Mouse (Mus musculus): ENCODE measurements around the gene Mia.

Gene Mia

DNA sequence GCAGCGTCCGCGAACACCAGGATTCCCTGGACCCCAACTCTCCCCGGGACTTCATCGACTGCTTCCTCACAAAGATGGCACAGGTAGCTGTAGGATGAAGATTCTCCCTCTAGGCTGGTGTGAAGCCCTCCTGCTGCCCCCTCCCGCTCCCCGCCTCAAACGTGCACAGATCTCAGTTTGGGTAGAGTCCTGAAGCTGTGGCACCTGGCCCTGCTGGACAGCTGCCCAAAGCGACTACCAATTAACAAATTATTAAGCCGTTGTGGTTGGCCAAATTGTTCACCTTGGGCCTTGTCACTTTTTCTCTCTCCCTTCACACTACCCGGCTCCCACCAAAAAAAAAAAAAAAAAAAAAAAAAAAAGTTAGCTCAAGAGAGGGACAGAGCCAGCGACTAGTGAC lies 51.1 kb downstream of the Mia start:
- in situ Hi-C loops (cut with MboI; ENCODE audit: low pct_unique_long_range_greater_than_20kb in 1 of 2, low sequenced_read_pairs in 2 of 2, unreplicated experiment in 1 of 2) = loop anchor here (10.0 kb wide), 1 partner anchor 355 kb away; no protein-coding TSS in a partner anchor
